Mouse (Mus musculus): Measurements from ENCODE around the gene Notch1.

Gene Notch1

DNA sequence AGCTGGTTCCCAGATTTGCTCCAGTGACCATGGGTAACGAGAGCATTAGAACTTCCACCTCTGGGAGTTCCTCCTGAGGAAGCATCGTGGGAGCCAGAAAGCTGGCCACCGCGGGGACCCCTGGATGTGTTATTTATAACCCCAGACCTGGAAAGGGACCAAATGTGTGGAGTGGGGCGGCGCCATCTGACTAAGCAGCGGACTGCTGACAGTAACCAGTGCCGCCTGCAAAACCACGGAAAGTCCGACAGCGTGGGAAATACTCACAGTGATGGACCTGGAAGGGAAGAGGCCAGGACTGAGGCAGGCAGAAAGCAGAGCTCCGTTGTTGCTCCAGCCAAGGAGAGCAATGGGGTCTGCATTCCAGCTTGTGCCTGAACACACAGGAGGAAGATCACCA lies at the start of gene Notch1:
Gene Notch1 (minus strand): TSS at position 389 of the 400 bp plus-strand sequence.
- no peak for DNase-seq (ENCODE audit: low spot score)

DNA sequence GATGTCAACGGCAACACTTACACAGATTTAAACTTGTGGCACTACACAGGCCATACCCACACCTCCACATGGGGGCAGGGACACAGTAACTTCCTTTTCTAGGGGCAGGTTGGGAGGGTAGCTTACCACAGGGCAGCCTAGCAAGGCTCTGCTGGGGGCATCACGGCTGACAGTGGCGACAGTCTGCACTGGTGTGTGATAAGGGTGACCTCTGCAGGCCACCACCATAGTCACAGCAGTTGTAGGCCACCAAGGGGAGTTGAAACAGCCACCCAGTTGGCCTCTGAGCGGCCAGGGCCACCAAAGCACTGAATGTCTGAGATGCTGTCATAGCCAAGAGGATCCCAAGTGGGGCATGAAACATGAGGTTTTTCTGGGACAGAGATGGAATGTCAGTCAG lies 49.8 kb upstream of the Notch1 start:
- DNase-seq (ENCODE audit: low spot score): no peak

- DNase-seq (ENCODE audit: low spot score): no peak
Measured at GRCm38 (mm10) chr2:26561351-26562016, 45.0 kb upstream of the Notch1 start.

- DNase-seq (ENCODE audit: low spot score): no peak
Measured at GRCm38 (mm10) chr2:26560506-26560905, 44.0 kb upstream of the Notch1 start.

DNA sequence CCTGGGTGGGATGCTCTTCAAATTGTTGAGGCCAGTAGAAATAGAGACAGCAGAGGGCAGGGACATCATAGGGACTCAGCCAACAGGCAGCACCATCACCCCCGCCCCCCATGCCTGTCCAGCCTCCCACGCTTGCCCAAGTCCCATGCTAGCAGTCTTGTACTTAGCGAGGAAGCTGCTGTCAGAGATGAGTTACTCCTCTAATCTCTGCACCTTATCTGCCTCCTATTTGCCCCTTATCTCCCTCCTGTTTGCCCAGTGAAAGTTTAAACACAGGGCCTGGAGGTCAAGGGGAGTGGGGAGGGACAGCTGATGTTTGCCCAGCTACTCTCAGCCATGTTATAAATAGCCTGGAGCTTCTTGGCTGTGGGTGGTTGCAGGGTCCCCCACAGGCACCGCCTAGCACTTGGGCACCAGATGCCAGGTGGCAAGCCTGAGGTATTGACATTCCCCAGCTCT lies 40.1 kb upstream of the Notch1 start:
- no peak for DNase-seq (ENCODE audit: low spot score)

GRCm38 (mm10) chr2:26555076-26555475 lies 38.6 kb upstream of the Notch1 start:
- no peak for DNase-seq (ENCODE audit: low spot score)

GRCm38 (mm10) chr2:26553904-26554303 lies 37.4 kb upstream of the Notch1 start:
- no peak for DNase-seq (ENCODE audit: low spot score)

- DNase-seq (ENCODE audit: low spot score): no peak
Measured at GRCm38 (mm10) chr2:26552066-26552465, 35.6 kb upstream of the Notch1 start.

DNA sequence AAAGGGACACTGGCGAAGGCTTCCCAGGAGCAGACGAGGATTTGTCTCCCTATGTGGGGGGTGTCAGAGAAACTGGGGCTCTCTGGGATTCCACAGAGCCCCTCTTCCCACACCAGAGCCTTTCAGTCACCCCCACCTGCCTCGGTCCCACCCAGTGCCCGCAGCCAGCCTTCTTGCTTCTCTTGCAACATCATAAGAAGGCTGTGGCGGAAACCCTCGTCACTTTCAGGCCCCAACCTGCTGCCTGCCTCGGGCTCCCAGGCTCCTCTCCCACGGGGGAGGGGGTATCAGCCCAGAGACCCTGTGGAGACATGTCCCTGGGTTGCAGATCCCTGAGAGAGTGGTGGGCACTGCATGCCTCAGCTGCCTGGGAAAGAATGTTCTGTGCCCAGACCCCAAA lies 35.0 kb upstream of the Notch1 start:
- DNase-seq (ENCODE audit: low spot score): no peak

- DNase-seq (ENCODE audit: low spot score): no peak
Measured at GRCm38 (mm10) chr2:26550777-26551176, 34.3 kb upstream of the Notch1 start.

- no peak for DNase-seq (ENCODE audit: low spot score)
Measured at GRCm38 (mm10) chr2:26550205-26550604, 33.7 kb upstream of the Notch1 start.

DNA sequence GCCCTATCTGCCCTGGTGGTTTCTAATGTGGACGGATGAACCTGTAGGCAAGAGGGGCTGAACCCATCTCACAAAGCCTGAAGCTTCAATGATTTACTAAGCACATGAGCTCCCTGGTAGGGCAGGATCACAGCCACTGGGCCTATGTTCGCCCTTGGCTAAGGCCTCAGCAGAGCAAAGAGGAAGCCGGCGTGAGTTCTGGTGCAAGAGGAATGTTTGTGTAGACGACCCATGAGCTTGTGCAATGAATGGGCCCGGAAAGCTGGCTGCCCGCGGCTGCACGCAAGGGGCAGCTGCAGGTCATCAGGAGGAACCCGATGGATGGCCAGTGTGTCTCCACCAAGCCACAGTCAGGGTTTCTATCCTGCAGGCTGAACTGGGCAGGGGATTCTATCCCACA lies 33.3 kb upstream of the Notch1 start:
- no peak for DNase-seq (ENCODE audit: low spot score)

- DNase-seq (ENCODE audit: low spot score): no peak
Measured at GRCm38 (mm10) chr2:26547481-26547880, 31.0 kb upstream of the Notch1 start.

DNA sequence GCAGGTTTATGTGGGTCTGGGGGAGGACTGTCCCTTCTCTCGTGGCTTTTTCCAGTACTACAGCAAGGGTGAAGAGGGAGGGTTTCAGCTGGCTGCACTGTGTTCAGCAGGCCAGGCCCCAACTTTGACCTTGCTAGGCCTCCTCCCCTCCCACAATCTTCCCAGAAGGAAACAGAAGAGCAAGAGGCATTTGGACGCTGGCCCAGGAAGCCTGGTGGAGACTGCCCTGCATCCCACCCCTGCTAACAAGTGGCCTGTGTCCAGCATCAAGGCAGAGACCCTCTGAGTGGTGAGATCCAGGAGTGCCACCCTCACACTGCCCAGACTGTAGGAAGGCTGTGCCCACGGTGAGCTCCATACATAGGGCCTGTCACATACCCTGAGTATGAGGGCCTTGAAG lies 27.8 kb upstream of the Notch1 start:
- no peak for DNase-seq (ENCODE audit: low spot score)

DNA sequence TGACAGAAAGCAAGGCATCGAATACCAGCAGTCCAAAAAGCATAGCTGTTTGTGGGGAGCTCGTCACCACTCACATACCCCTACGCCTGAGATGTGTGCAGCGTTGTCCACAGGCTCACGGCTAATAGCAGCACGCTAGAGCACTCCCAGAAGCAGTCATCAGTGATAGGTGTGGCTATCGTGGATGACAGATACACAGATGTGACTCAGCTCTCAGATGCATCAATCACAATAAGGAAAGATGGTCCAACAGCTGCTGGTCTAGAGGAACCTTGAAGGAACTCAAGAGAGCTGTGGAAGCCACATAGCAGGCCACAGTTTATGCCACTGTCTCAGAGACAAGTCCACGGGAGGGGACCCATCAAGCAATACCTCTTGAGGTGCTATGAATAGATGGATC lies 27.3 kb upstream of the Notch1 start:
- no peak for DNase-seq (ENCODE audit: low spot score)

GRCm38 (mm10) chr2:26543155-26543554 lies 26.7 kb upstream of the Notch1 start:
- DNase-seq (ENCODE audit: low spot score): no peak

DNA sequence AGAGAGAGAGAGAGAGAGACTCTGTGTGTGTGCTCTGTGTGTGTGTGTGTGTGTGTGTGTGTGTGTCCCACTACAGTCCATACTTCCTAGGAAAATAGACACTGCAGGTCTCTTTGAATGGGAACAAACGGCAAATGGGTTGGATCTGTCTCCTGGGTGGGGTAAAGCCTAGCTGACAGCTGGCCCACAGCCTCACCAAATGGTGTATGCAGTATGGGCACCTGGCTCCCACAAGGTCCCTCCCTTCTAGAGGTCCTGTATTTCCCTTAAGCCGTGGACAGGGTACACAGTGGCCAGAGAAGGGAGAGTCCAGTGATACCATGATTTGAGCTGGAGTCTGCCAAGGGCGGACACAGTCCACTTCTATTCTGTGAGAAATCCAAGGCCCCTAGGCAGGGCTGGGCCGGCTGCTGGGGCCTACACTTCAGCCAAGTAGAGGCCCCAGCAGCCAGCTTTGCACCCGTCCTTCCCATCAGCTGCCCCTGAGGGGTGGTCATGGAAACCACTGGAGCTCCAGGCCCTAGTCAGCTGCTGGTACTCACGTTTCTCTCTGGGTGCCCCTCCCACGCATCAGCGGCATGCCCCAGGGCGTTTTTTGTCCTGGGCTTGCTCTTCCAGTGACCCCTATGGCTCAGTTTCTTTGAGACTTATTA lies 24.9 kb upstream of the Notch1 start:
- no peak for DNase-seq (ENCODE audit: low spot score)

GRCm38 (mm10) chr2:26540721-26541120 lies 24.3 kb upstream of the Notch1 start:
- no peak for DNase-seq (ENCODE audit: low spot score)

DNA sequence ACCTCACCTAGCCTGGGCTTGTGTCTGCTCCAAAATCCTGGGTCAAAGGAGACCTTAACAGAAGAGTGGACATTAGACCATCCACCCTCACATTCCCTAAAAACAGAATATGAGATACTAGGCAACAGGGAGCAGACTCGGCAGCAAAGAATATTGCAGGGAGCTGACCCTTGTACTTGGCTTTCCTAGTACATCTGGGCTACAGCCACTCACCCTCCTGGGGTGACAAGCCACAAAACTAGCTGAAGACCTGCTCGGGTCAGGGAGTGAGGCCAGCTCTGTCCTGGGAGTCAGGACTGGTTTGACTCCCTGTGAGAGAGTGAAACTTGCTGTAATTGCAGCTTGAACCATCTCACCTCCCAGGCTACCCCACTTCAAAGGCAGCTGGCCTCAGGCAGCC lies 23.1 kb upstream of the Notch1 start:
- no peak for DNase-seq (ENCODE audit: low spot score)

DNA sequence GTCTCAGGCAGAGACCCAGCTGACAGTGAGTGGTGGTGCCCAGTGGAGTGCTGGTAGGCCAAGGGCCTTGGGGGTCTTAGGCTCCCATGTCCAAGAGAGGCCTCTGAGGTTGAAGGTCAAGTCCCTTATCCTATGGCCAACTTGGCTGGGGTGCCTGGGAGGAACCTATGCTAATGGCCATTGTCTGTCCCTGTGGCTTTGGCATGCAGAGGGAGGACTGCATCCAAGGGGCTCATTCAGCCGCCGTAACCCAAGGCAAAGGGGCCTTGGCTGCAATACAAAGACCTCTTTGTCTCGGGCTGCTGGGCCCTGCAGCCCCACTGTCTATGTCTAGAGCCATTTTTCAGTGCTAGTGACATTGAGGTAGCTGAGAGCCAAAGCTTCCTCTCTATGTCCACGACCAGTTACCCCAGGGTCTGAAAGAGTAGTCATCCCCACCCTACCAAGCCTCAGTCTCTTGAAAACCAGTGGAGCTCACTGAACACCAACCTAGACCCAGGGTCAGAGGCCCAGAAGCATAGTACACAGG lies 19.1 kb upstream of the Notch1 start:
- DNase-seq (ENCODE audit: low spot score): peak; percentile 31

DNA sequence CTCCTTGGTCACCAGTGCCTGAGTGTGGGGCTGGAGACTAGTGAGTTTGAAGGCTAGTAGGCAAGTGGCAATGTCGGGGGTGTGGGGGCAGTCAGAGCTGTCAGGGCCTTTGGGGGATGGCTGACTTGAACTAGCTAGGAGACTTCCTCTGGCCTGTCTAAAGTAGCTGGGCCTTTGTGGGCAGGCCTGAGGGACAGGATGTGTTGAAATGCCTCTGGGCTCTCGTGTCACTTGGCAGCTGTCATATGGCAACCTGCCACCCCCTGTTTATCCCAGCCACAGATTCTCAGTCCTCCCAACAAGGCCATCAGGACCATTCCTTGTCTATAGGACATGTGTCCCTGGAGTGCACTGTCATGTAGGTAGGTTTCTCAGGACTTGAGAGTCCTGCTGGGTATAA lies 18.2 kb upstream of the Notch1 start:
- DNase-seq (ENCODE audit: low spot score): no peak

GRCm38 (mm10) chr2:26534161-26534560 lies 17.7 kb upstream of the Notch1 start:
- no peak for DNase-seq (ENCODE audit: low spot score)

GRCm38 (mm10) chr2:26533249-26533648 lies 16.8 kb upstream of the Notch1 start:
- no peak for DNase-seq (ENCODE audit: low spot score)

- DNase-seq (ENCODE audit: low spot score): no peak
Measured at GRCm38 (mm10) chr2:26531829-26532228, 15.4 kb upstream of the Notch1 start.
